Mouse (Mus musculus): Measurements from ENCODE around the gene Adgra1. TPM values are rescaled to one million over a fixed set of nuclear protein-coding genes. Genes with fewer than 3 reads are reported as not detected.

The Adgra1 gene
- total RNA-seq, 1 experiment from 2014 or later: 3.6 TPM

DNA sequence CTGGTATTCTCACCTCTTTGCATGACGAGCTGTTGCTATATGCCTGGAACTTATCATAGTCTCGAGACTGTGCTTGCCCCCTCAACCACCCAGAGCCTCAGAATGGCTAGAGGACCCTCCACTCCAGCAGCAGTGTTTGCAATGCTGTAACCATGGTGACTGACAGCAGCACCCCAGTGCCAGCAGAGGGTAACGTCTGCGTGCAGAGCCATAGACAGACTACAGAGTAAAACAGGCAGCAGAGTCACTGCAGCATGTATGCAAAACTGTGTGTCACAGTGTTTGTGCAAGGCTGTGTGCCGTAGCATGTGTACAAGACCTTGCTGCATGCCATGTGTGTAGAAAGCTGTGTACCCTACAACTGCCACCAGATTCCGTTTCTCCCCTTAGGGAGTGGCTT is 75.5 kb downstream of the Adgra1 start:
- DNase-seq: no peak

DNA sequence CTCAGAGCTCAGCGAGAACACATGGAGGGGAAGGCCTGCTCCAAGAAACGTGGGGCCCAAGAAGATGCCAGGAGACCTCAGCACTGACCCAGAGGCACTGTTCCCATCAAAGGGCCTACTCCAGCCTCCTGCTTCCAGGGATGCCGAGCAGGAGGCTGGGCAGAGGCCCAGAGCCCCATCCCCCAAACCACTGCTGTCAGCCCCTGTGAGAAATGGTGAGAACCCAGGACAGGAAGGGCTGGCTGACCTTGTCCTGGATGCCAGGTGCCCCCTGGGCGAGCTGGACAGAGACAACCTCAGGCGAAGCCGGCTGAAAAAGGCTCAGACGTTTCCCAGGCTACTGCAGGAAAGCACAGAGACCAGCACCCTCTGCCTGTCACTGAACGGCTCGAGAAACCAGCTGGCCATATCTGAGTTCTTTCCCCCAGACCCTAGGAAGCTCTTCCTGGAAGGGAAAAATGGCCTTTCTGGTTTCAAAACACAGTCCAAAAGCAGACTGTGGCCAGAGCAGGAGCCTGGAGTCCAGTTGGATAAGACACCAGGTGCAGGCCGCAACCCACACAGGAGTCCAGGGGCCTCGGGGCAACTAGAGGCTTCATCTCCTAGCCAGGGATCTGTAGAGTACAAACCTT is 76.3 kb downstream of the Adgra1 start:
- no peak for DNase-seq

DNA sequence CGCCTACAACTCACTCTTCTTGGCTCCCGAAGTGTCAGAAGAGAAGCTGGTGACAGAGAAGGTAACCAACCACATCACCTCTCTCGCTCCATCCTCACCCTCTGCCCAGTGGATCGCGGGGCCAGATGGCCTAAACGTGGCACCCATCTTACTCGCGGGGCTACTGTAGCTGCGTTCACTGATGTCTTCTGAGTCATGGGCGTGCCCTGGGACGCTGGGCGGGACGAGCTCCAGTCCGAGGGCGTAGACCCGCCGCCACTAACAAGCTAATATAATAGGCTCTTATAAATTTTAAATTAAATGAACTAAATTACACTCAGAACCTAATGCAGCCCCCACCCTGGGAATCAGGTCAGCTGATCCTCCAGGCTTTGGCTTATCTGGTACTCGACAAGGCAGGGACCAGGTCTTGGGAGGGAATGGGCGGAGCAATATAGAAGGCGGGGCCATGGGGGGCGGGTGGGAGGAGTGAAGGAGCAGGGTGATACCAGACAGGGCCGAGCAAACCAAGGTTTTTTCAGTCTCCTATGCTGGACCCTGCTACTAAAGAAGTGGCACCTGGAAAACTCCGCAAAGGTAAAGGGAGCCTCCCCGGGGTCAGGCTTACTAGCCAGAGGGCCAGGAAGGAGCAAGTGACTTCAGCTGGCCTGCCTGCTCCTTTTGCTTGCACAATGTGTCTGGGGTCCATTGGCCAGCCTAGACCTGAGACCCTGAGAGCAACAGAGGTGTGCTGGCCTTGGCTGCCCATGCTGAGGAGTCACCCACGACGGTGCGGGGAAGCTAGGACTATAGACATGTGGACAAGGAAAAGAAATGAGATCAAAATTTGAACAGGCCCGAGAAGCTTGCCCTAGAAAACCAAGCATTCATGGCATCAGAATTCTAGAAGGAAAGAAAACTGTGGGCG is 80.4 kb downstream of the Adgra1 start:
- no peak for DNase-seq

- DNase-seq: no peak
Measured at GRCm38 (mm10) chr7:139915646-139916257, 81.8 kb downstream of the Adgra1 start.

- no peak for DNase-seq
Measured at GRCm38 (mm10) chr7:139916345-139916744, 82.4 kb downstream of the Adgra1 start.

- DNase-seq: no peak
Measured at GRCm38 (mm10) chr7:139918262-139918661, 84.3 kb downstream of the Adgra1 start.

Other genes with a start within 250 kb of the Adgra1 start
- gene Cfap46, start 150.4 kb upstream of the Adgra1 start, total RNA-seq (2021): 0.43 and 1.0 TPM in 2 replicates
- 0.57 and 1.1 TPM in 2 replicates for gene Kndc1, start 60.5 kb downstream of the Adgra1 start, total RNA-seq (2021)
- gene Utf1, start 109.6 kb downstream of the Adgra1 start, total RNA-seq (2021): not detected in 2 replicates
- 0.61 TPM in 1 of 2 replicates, not detected in the other for gene 6430531B16Rik, start 144.6 kb downstream of the Adgra1 start, total RNA-seq (2021)
- gene Adam8, start 158.4 kb downstream of the Adgra1 start, total RNA-seq (2021): 1.9 and 2.1 TPM in 2 replicates
- 24.5 and 26.2 TPM in 2 replicates for gene Zfp511, start 202.2 kb downstream of the Adgra1 start, total RNA-seq (2021)
- gene Tubgcp2, start 202.5 kb downstream of the Adgra1 start, total RNA-seq (2021): 21.1 and 31.8 TPM in 2 replicates
- gene Msx3, start 214.9 kb downstream of the Adgra1 start, total RNA-seq (2021): not detected in 2 replicates
- gene Caly, start 248.4 kb downstream of the Adgra1 start, total RNA-seq (2021): 5.8 and 6.1 TPM in 2 replicates

Data from adrenal gland, postnatal 25 days (tissue).